Mouse (Mus musculus): ENCODE data around the gene Ddr2. TPM values are rescaled to one million over a fixed set of nuclear protein-coding genes. Genes with fewer than 3 reads are reported as not detected.

Ddr2 gene
- polyA plus RNA-seq, 1 experiment from 2014 or later: 0.91 TPM

DNA sequence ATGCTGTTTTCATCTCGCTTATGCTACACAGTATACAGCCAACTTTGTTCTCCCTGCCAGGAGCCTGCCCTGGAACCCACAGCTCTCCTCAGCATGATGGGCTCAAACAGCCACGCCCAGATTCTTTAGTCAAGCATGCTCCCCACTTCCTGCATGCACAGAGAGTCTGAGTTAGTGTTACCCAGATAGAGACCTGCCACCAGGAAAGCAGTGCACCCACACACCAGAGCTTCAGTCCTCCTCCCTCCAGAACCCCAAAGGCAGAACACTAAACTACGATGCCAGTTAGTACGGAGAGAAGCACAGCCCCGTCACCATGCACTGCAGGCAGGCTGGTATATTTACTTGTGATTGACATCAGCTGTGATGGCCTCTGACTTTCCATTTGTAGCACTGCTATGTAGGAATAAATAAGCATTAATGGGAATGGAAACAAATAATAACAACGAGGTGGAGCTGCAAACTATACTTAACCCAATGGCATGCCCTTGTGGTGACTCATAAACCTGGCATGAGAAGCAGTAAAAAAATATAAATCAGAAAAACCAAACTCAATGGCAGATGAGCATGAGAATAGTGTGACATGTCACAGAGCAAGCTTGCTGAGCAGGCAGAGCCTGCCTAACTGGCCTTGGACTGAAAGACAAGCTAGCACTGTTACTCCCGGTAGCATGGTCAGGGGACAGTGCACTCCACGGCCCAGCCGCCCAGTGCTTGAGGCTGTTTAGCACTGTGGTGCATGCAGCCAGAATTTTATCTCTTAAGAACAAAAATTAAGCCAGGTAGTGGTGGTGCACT lies 37.3 kb upstream of the Ddr2 start:
- Histone ChIP-seq H3K9me3 (ENCODE audit: control insufficient read depth, low read length) (no peaks in the 10 kb centered on the region), H3K4me1 (ENCODE audit: control insufficient read depth, insufficient read depth, low read length) (no peaks in the 10 kb centered on the region), H3K36me3 (ENCODE audit: control insufficient read depth, insufficient read depth, low read length) (peaks cover 10% of the 10 kb centered on the region; the same call in 1 of the 2 replicates), H3K9ac (replicated peaks; ENCODE audit: low read depth, low read length) (no peak overlapping the region), H3K4me3 (ENCODE audit: low read depth, low read length) (no peak overlapping the region), H3K4me2 (ENCODE audit: low read depth, low read length) (no peak overlapping the region), H3K27me3 (ENCODE audit: control insufficient read depth, insufficient read depth, low read length) (no peaks in the 10 kb centered on the region), H3K27ac (ENCODE audit: low read depth, low read length) (no peak overlapping the region)
- 90% methylated on average over 9 of the region's 9 CpGs for WGBS
- ATAC-seq (ENCODE audit: low read depth): no peak

DNA sequence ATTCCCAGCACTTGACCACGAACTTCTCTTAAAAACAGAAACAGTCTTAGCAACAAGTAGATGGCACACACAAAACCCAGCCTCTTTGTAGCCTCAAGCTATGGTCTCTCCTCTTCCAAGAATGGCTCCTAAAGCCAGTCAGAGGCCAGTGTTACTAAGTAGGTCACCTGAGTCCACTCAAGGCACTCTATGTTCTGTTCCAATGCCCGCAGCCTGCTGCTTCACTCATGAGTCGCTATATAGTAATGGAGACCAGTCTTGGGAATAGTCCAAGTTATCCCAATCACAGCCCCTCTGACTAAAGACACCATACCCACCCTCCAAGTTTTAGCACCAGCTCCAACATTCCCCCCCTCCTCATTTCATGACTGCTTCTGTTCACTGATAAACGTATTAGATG lies 35.0 kb upstream of the Ddr2 start:
- H3K9ac ChIP-seq (replicated peaks; ENCODE audit: low read depth, low read length): no peak overlapping the region

DNA sequence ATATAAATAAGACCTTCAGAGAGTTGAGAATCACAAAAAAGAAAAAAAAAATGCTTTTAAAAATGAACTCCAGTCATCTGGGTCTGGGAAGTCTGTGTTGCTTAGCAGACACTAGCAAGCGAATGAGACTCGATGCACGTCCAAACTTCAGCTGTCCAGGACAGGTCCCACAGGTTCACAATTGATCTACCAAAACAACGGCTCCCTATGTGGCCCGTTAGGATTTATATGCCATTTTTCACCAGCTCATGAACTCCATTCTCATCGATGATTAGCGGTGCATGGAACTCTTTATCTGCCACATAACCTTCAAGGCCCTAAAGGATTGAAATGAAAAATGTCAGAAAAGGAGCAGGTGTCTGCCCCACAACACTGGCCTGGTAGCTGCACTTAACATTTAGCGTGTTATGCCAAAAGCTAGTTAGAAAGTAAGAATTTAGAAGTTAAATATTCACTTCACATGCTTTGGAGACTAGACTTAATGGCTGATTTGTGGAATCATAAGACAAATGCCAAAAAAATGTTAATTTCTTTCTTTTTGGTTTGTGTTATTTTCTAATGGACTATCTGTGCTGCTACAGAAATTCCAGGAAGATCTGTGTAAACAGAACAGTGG lies 31.8 kb upstream of the Ddr2 start:
- no peak for ATAC-seq (ENCODE audit: low read depth)
- WGBS: 80% methylated on average over 8 of the region's 8 CpGs

More for the DNA sequence above, 35.0 kb upstream of the Ddr2 start:
- WGBS: 98% methylated on average over 4 of the region's 4 CpGs
- Histone ChIP-seq H3K4me3 (ENCODE audit: low read depth, low read length) (no peak overlapping the region), H3K27me3 (ENCODE audit: control insufficient read depth, insufficient read depth, low read length) (no peaks in the 10 kb centered on the region), H3K27ac (ENCODE audit: low read depth, low read length) (no peak overlapping the region), H3K36me3 (ENCODE audit: control insufficient read depth, insufficient read depth, low read length) (peaks cover 14% of the 10 kb centered on the region; the same call in 1 of the 2 replicates), H3K9me3 (ENCODE audit: control insufficient read depth, low read length) (no peaks in the 10 kb centered on the region), H3K4me2 (ENCODE audit: low read depth, low read length) (no peak overlapping the region), H3K4me1 (ENCODE audit: control insufficient read depth, insufficient read depth, low read length) (no peaks in the 10 kb centered on the region)
- ATAC-seq (ENCODE audit: low read depth): no peak

DNA sequence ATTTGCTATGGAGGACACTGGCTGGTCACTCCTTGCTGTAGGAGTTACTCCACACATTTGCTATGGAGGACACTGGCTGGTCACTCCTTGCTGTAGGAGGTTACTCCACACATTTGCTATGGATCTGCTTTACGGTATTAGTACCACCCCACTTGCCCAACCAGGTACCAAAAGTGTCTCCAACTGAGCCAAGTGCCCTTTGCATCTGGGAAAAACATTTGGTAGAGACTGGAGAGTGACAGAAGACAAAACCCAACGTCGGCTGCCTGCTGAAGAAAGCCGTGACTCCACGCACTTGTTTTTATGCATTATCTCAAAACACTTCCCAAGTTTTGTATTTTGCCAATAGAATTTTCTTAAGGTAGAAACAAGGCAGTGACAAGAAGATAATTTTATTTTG lies 31.1 kb upstream of the Ddr2 start:
- H3K27me3 ChIP-seq (ENCODE audit: control insufficient read depth, insufficient read depth, low read length): no peaks in the 10 kb centered on the region
- H3K9me3 ChIP-seq (ENCODE audit: control insufficient read depth, low read length): no peaks in the 10 kb centered on the region
- H3K4me3 ChIP-seq (ENCODE audit: low read depth, low read length): no peak overlapping the region
- no peaks in the 10 kb centered on the region for H3K4me1 ChIP-seq (ENCODE audit: control insufficient read depth, insufficient read depth, low read length)
- 98% methylated on average over 5 of the region's 5 CpGs for WGBS
- H3K4me2 ChIP-seq (ENCODE audit: low read depth, low read length): no peak overlapping the region
- no peak overlapping the region for H3K27ac ChIP-seq (ENCODE audit: low read depth, low read length)
- peaks cover 4% of the 10 kb centered on the region; the same call in 1 of the 2 replicates for H3K36me3 ChIP-seq (ENCODE audit: control insufficient read depth, insufficient read depth, low read length)
- ATAC-seq (ENCODE audit: low read depth): no peak
- no peak overlapping the region for H3K9ac ChIP-seq (replicated peaks; ENCODE audit: low read depth, low read length)

More for the DNA sequence above, 31.8 kb upstream of the Ddr2 start:
- Histone ChIP-seq H3K4me2 (ENCODE audit: low read depth, low read length) (no peak overlapping the region), H3K4me3 (ENCODE audit: low read depth, low read length) (no peak overlapping the region), H3K9me3 (ENCODE audit: control insufficient read depth, low read length) (no peaks in the 10 kb centered on the region), H3K27ac (ENCODE audit: low read depth, low read length) (no peak overlapping the region), H3K36me3 (ENCODE audit: control insufficient read depth, insufficient read depth, low read length) (peaks cover 7% of the 10 kb centered on the region; the same call in 1 of the 2 replicates), H3K27me3 (ENCODE audit: control insufficient read depth, insufficient read depth, low read length) (no peaks in the 10 kb centered on the region), H3K4me1 (ENCODE audit: control insufficient read depth, insufficient read depth, low read length) (no peaks in the 10 kb centered on the region), H3K9ac (replicated peaks; ENCODE audit: low read depth, low read length) (no peak overlapping the region)

DNA sequence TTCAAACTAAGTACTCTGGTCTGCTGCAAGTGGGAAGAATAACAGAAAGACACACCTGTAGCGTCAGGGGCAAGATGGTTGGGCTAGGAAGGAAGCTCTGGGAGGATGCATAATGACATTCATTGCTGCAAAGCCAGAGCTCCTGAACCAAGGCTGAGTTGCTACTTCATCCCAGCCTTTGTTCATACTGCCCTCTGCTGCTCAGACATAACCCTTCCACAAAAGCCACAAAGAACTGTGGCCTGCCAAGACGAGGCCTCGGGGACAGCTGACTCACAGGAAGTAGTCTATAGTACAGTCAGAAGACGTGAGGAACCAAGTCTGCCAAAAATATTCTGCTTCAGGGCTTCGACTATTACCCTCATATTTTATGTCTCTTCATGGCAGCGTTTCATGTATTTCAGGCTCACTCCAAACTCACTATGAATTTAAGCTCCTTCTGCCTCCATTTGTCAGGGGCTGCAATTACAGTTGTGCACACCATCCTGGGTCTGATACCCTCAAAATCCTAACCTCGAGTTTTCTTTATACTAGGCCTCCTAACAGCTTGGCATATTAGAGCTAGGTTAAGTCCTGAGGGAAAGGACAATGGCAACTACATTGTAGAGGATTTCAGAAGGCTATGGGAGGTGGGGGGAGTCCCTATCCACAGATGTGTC lies 25.9 kb upstream of the Ddr2 start:
- Histone ChIP-seq H3K36me3 (ENCODE audit: control insufficient read depth, insufficient read depth, low read length) (no peaks in the 10 kb centered on the region), H3K9me3 (ENCODE audit: control insufficient read depth, low read length) (no peaks in the 10 kb centered on the region), H3K4me3 (ENCODE audit: low read depth, low read length) (no peak overlapping the region), H3K4me1 (ENCODE audit: control insufficient read depth, insufficient read depth, low read length) (no peaks in the 10 kb centered on the region), H3K27me3 (ENCODE audit: control insufficient read depth, insufficient read depth, low read length) (no peaks in the 10 kb centered on the region), H3K9ac (replicated peaks; ENCODE audit: low read depth, low read length) (no peak overlapping the region), H3K4me2 (ENCODE audit: low read depth, low read length) (no peak overlapping the region), H3K27ac (ENCODE audit: low read depth, low read length) (no peak overlapping the region)
- WGBS: 30% methylated on average over 7 of the region's 7 CpGs
- peak; percentile 91 for ATAC-seq (ENCODE audit: low read depth)

DNA sequence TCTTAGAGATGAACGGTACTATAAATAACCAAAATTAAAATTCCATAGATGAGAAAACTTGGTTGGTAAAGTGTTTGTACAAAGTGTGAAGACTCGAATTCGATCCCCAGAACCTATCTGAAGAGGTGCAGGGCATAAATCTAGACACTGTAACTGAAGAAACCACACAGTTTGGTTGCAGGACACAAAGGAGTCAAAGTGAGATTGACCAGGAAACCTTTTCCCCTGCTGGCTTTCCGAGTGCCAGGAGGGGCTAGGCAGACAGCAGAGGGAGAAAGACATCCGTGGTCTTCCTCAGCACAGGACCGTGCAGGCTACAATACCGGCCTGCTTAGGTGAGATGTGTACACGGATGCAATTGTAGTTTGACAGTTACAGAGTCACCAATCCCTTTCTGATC lies 23.7 kb upstream of the Ddr2 start:
- H3K27me3 ChIP-seq (ENCODE audit: control insufficient read depth, insufficient read depth, low read length): no peaks in the 10 kb centered on the region
- WGBS: 88% methylated on average over 8 of the region's 8 CpGs
- no peak overlapping the region for H3K9ac ChIP-seq (replicated peaks; ENCODE audit: low read depth, low read length)
- no peaks in the 10 kb centered on the region for H3K9me3 ChIP-seq (ENCODE audit: control insufficient read depth, low read length)
- H3K4me1 ChIP-seq (ENCODE audit: control insufficient read depth, insufficient read depth, low read length): no peaks in the 10 kb centered on the region
- no peak overlapping the region for H3K27ac ChIP-seq (ENCODE audit: low read depth, low read length)
- H3K36me3 ChIP-seq (ENCODE audit: control insufficient read depth, insufficient read depth, low read length): no peaks in the 10 kb centered on the region
- no peak overlapping the region for H3K4me2 ChIP-seq (ENCODE audit: low read depth, low read length)
- no peak overlapping the region for H3K4me3 ChIP-seq (ENCODE audit: low read depth, low read length)
- ATAC-seq (ENCODE audit: low read depth): no peak

DNA sequence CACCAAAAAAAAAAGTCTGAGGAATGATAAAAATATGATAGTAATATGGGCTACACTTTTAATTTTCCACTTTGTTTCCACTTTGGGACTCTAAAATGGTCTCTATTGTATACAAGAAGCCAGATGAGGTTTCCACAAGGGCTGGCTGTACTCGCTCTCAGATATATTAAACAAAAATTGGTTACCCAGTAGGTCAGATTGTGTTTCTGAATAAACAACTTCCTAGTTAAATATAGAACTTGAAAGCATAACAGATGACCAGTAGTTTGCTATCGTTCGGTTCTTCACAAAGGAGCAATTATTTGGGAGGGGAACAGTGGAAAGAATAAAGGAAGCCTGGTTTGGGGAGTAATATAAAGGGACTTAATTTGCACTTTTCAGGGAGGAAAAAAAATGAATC lies 20.4 kb upstream of the Ddr2 start:
- H3K9me3 ChIP-seq (ENCODE audit: control insufficient read depth, low read length): no peaks in the 10 kb centered on the region
- no peak for ATAC-seq (ENCODE audit: low read depth)
- H3K4me1 ChIP-seq (ENCODE audit: control insufficient read depth, insufficient read depth, low read length): no peaks in the 10 kb centered on the region
- no peak overlapping the region for H3K4me2 ChIP-seq (ENCODE audit: low read depth, low read length)
- no peaks in the 10 kb centered on the region for H3K27me3 ChIP-seq (ENCODE audit: control insufficient read depth, insufficient read depth, low read length)
- H3K27ac ChIP-seq (ENCODE audit: low read depth, low read length): no peak overlapping the region
- H3K36me3 ChIP-seq (ENCODE audit: control insufficient read depth, insufficient read depth, low read length): no peaks in the 10 kb centered on the region
- 69% methylated on average over 3 of the region's 3 CpGs for WGBS
- no peak overlapping the region for H3K4me3 ChIP-seq (ENCODE audit: low read depth, low read length)
- no peak overlapping the region for H3K9ac ChIP-seq (replicated peaks; ENCODE audit: low read depth, low read length)

DNA sequence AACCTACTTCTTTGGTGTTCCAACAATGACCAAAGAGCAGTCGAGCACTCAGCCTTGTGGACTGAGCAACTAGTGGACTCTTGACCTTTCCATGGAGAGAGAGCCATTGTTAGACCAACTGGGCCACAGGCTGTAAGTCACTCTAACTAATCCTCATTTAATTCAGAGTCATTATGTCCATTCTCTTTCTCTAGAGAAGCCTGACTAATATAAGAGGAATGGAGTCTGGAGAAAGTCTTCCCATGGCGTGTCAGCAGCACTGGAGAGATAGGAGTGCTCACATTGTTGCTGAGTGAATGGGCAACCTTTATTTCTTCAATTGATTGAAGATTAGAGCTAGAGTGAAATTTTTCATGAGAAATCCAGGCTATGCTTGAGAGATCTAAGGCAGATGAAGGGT lies 14.1 kb upstream of the Ddr2 start:
- WGBS: 50% methylated on average over 2 of the region's 2 CpGs
- Histone ChIP-seq H3K4me1 (ENCODE audit: control insufficient read depth, insufficient read depth, low read length) (no peaks in the 10 kb centered on the region), H3K36me3 (ENCODE audit: control insufficient read depth, insufficient read depth, low read length) (no peaks in the 10 kb centered on the region), H3K9me3 (ENCODE audit: control insufficient read depth, low read length) (no peaks in the 10 kb centered on the region), H3K4me2 (ENCODE audit: low read depth, low read length) (no peak overlapping the region), H3K4me3 (ENCODE audit: low read depth, low read length) (no peak overlapping the region), H3K27me3 (ENCODE audit: control insufficient read depth, insufficient read depth, low read length) (no peaks in the 10 kb centered on the region), H3K9ac (replicated peaks; ENCODE audit: low read depth, low read length) (no peak overlapping the region), H3K27ac (ENCODE audit: low read depth, low read length) (no peak overlapping the region)
- ATAC-seq (ENCODE audit: low read depth): no peak

DNA sequence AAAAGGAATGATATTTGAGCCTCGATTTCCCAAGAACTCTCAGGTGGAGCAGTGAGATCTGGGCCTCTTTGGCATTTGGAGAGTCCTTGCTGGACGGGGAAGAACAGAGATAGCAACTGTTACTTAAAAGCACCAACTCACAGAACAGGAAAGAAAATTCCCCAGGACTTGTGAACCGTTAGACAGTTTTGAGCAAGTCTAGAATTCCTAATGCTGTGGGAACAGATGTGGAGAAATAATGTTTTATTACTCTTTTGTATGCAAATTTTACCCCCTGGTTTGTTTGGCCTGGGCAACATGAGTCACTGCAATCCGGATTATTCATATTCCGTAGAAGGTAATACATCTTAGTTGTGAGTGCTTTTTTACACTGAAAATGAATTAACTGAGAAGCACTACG lies 3.1 kb upstream of the Ddr2 start:
- no peak for ATAC-seq (ENCODE audit: low read depth)
- Histone ChIP-seq H3K9me3 (ENCODE audit: control insufficient read depth, low read length) (no peaks in the 10 kb centered on the region), H3K27ac (ENCODE audit: low read depth, low read length) (no peak overlapping the region), H3K4me2 (ENCODE audit: low read depth, low read length) (no peak overlapping the region), H3K9ac (replicated peaks; ENCODE audit: low read depth, low read length) (no peak overlapping the region), H3K27me3 (ENCODE audit: control insufficient read depth, insufficient read depth, low read length) (no peaks in the 10 kb centered on the region), H3K4me3 (ENCODE audit: low read depth, low read length) (no peak overlapping the region), H3K4me1 (ENCODE audit: control insufficient read depth, insufficient read depth, low read length) (no peaks in the 10 kb centered on the region), H3K36me3 (ENCODE audit: control insufficient read depth, insufficient read depth, low read length) (no peaks in the 10 kb centered on the region)
- WGBS: 78% methylated on average over 6 of the region's 6 CpGs
